Mouse (Mus musculus) kidney, embryonic 16.5 days (tissue): ENCODE results near the gene Fanca. TPM values are rescaled to one million over a fixed set of nuclear protein-coding genes. Genes with fewer than 3 reads are reported as not detected.
"Not testable (repeated sequence)": the region's sequence is repeated elsewhere in the genome, so short reads cannot be mapped to it uniquely, and the experiment has no call there.

Source experiments
- ATAC-seq: fragments of 200-750 bp; cut with Nextera tagmentation; 2 replicates; pipeline ENCODE4 v1.8.0; 2017; ENCODE audit warnings: moderate TSS enrichment; ENCODE audit not compliant: low FRiP score, low TSS enrichment
- H3K27ac ChIP-seq: fragments of 300-500 bp; sonication (generic); 2 replicates; pipeline ENCODE4 v1.5.1; 2014; ENCODE audit warnings: low read length
- H3K27me3 ChIP-seq: fragments of 300-500 bp; sonication (generic); 2 replicates; pipeline ENCODE4 v1.6.1; 2014; ENCODE audit warnings: low read length, control low read depth, mixed read lengths; ENCODE audit not compliant: insufficient read depth
- H3K36me3 ChIP-seq: fragments of 300-500 bp; sonication (generic); 2 replicates; pipeline ENCODE4 v1.6.1; 2014; ENCODE audit warnings: low read length, control low read depth, mixed read lengths; ENCODE audit not compliant: insufficient read depth
- H3K4me1 ChIP-seq: fragments of 300-500 bp; sonication (generic); 2 replicates; pipeline ENCODE4 v1.6.1; 2014; ENCODE audit warnings: low read length, control low read depth, mixed read lengths; ENCODE audit not compliant: insufficient read depth
- H3K4me2 ChIP-seq: fragments of 300-500 bp; sonication (generic); replicated peaks from 2 replicates; pipeline ENCODE4 v1.6.1; 2014; ENCODE audit warnings: low read depth, low read length
- H3K4me3 ChIP-seq: fragments of 300-500 bp; sonication (generic); 2 replicates; pipeline ENCODE4 v1.5.1; 2014; ENCODE audit warnings: mild to moderate bottlenecking, low read length
- H3K9ac ChIP-seq: fragments of 300-500 bp; sonication (generic); replicated peaks from 2 replicates; pipeline ENCODE4 v1.6.1; 2014; ENCODE audit warnings: low read length
- H3K9me3 ChIP-seq: fragments of 300-500 bp; sonication (generic); 2 replicates; pipeline ENCODE4 v1.6.1; 2016; ENCODE audit warnings: low read length, control low read depth
- WGBS: fragments of 180-500 bp; shearing (Covaris S2); extraction: QIAGEN DNeasy Blood & Tissue Kit; methylation state at CpG from one replicate; pipeline ENCODE4 v1.1.7; 2014; 5-methylcytosine and 5-hydroxymethylcytosine counted together
- polyA plus RNA-seq: library from polyadenylated mRNA; unstranded; fragments of >200 nt; fragmentation: Nextera tagmentation; extraction: Ambion mirVana; gene quantifications from 2 replicates; pipeline ENCODE4 v1.2.1, GENCODE M21; 2015

Gene Fanca
- polyA plus RNA-seq, 1 experiment from 2014 or later, result 36.6 TPM

- not testable (repeated sequence) for H3K9ac ChIP-seq, H3K27me3 ChIP-seq, H3K27ac ChIP-seq, ATAC-seq, H3K4me3 ChIP-seq, H3K4me2 ChIP-seq, H3K9me3 ChIP-seq
- H3K36me3 ChIP-seq, result peaks cover 19% of the 10 kb centered on the region; the same call in 1 of the 2 replicates
- 85% methylated on average over 9 of the region's 11 CpGs for WGBS
- peaks cover 16% of the 10 kb centered on the region for H3K4me1 ChIP-seq
Observed at GRCm38 (mm10) chr8:123230326-123230725, 88.0 kb downstream of the Fanca start.

DNA sequence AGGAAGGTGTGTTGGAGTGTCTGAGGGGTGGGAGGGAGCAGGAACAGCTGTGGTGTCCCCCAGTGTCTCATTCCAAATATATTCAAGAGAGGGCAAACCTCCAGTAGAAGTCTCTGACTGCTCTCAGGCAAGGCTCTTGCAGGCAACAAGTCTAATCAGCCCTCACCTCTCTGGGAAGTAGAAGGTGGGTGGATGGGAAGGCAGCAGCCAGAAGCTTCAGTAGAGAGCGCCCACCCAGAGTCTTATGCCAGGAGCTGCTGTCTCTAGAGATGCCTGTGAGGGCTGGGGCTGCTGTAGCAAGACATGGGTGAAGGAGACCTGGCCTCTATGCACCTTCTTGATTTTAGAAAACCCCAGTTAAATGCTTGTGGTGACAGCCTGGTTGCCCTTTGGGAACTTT is 90.0 kb downstream of the Fanca start:
- H3K36me3 ChIP-seq, result peaks cover 19% of the 10 kb centered on the region; the same call in 1 of the 2 replicates
- 100% methylated on average over 1 of the region's 1 CpGs for WGBS
- no peak overlapping the region for H3K9ac ChIP-seq
- no peaks in the 10 kb centered on the region for H3K27me3 ChIP-seq
- no peak for ATAC-seq
- no peaks in the 10 kb centered on the region for H3K9me3 ChIP-seq
- H3K4me1 ChIP-seq, result peaks cover 11% of the 10 kb centered on the region
- no peak overlapping the region for H3K4me3 ChIP-seq
- H3K27ac ChIP-seq, result no peak overlapping the region
- H3K4me2 ChIP-seq, result no peak overlapping the region

GRCm38 (mm10) chr8:123224278-123225266 is 93.8 kb downstream of the Fanca start, which contains the start of gene Cdk10:
Cdk10 (plus strand) TSS chr8:123224842.
- WGBS, result 2% methylated on average over 59 of the region's 59 CpGs
- peak within 1 kb of the TSS; percentile 66 for H3K4me2 ChIP-seq
- no peaks in the 10 kb centered on the region for H3K9me3 ChIP-seq
- peaks cover 19% of the 10 kb centered on the region; the same call in 1 of the 2 replicates for H3K36me3 ChIP-seq
- H3K4me3 ChIP-seq, result peak within 1 kb of the TSS; percentile 84
- H3K4me1 ChIP-seq, result peaks cover 11% of the 10 kb centered on the region
- H3K27ac ChIP-seq, result peak within 1 kb of the TSS; percentile 80
- peak; percentile 89 for ATAC-seq
- H3K9ac ChIP-seq, result peak within 1 kb of the TSS; percentile 89
- no peaks in the 10 kb centered on the region for H3K27me3 ChIP-seq

GRCm38 (mm10) chr8:123220917-123221316 is 97.5 kb downstream of the Fanca start:
- H3K9ac ChIP-seq, result no peak overlapping the region

More at GRCm38 (mm10) chr8:123220917-123221316, 97.5 kb downstream of the Fanca start:
- Histone ChIP-seq H3K9me3 (no peaks in the 10 kb centered on the region), H3K36me3 (no peaks in the 10 kb centered on the region), H3K4me3 (no peak overlapping the region), H3K4me1 (peaks cover 11% of the 10 kb centered on the region), H3K4me2 (no peak overlapping the region), H3K27ac (no peak overlapping the region), H3K27me3 (no peaks in the 10 kb centered on the region)
- 72% methylated on average over 1 of the region's 1 CpGs for WGBS
- no peak for ATAC-seq

Other genes starting within 250 kb of the Fanca start
- 1,084 and 1,349 TPM in 2 replicates for gene Rpl13, start 216.2 kb downstream of the Fanca start, polyA plus RNA-seq
- 1.8 and 2.1 TPM in 2 replicates for gene Cpne7, start 201.2 kb downstream of the Fanca start, polyA plus RNA-seq
- 10.5 and 12.6 TPM in 2 replicates for gene Sult5a1, start 160.3 kb downstream of the Fanca start, polyA plus RNA-seq
- 9.6 and 11.8 TPM in 2 replicates for gene Dpep1, start 132.3 kb downstream of the Fanca start, polyA plus RNA-seq
- gene Chmp1a, start 105.8 kb downstream of the Fanca start, polyA plus RNA-seq, result 138 and 147 TPM in 2 replicates
- gene Spata33, start 105.7 kb downstream of the Fanca start, polyA plus RNA-seq, result 5.2 and 7.4 TPM in 2 replicates
- gene Cdk10, start 93.7 kb downstream of the Fanca start, polyA plus RNA-seq, result 39.8 and 40.1 TPM in 2 replicates
- 7.5 and 8.9 TPM in 2 replicates for gene Spata2l, start 82.3 kb downstream of the Fanca start, polyA plus RNA-seq
- gene Zfp276, start 64.4 kb downstream of the Fanca start, polyA plus RNA-seq, result 26.7 and 28.5 TPM in 2 replicates
- gene Vps9d1, start 64.2 kb downstream of the Fanca start, polyA plus RNA-seq, result 25.8 and 31.7 TPM in 2 replicates
- 4.9 and 5.4 TPM in 2 replicates for gene Spire2, start 14.1 kb upstream of the Fanca start, polyA plus RNA-seq
- gene Tcf25, start 55.2 kb upstream of the Fanca start, polyA plus RNA-seq, result 168 and 175 TPM in 2 replicates
- not detected in 2 replicates for gene Mc1r, start 88.5 kb upstream of the Fanca start, polyA plus RNA-seq
- 4.8 and 11.2 TPM in 2 replicates for gene Tubb3, start 92.8 kb upstream of the Fanca start, polyA plus RNA-seq
- 43.7 and 44.4 TPM in 2 replicates for gene Def8, start 105.0 kb upstream of the Fanca start, polyA plus RNA-seq
- 59.4 and 65.9 TPM in 2 replicates for gene Afg3l1, start 159.3 kb upstream of the Fanca start, polyA plus RNA-seq
- gene Dbndd1, start 196.9 kb upstream of the Fanca start, polyA plus RNA-seq, result 4.1 and 4.3 TPM in 2 replicates
- 38.5 and 39.6 TPM in 2 replicates for gene Gas8, start 200.3 kb upstream of the Fanca start, polyA plus RNA-seq